Mouse (Mus musculus) lung, postnatal 0 days (tissue): ENCODE measurements at regions not wholly inside any gene's neighbourhood (a gene's known extent, or its start where the extent isn't known, plus 50 kb on each side); places are given as distances from the start of the nearest gene placed in this dataset.
A peak's percentile ranks its signal among the peaks of the same experiment; 100 is the strongest.

Experiments used
- ATAC-seq: fragments of 200-750 bp; cut with Nextera tagmentation; 2 replicates; pipeline ENCODE4 v1.8.0; 2017; ENCODE audit warnings: moderate library complexity
- DNase-seq: peaks from one replicate; pipeline ENCODE4 v3.0.0-alpha.2; 2016; ENCODE audit warnings: low spot score
- H3K27ac ChIP-seq: fragments of 300-500 bp; sonication (generic); 2 replicates; pipeline ENCODE4 v1.5.1; 2014; ENCODE audit warnings: antibody characterized with exemption, mild to moderate bottlenecking, low read length, mixed read lengths
- H3K27me3 ChIP-seq: fragments of 300-500 bp; sonication (generic); replicated peaks from 2 replicates; pipeline ENCODE4 v1.6.1; 2014; ENCODE audit warnings: low read length, mixed read lengths; ENCODE audit not compliant: insufficient read depth
- H3K36me3 ChIP-seq: fragments of 300-500 bp; sonication (generic); 2 replicates; pipeline ENCODE4 v1.6.1; 2014; ENCODE audit warnings: low read length, mixed read lengths; ENCODE audit not compliant: insufficient read depth
- H3K4me1 ChIP-seq: fragments of 300-500 bp; sonication (generic); 2 replicates; pipeline ENCODE4 v1.6.1; 2014; ENCODE audit warnings: antibody characterized with exemption, low read depth, low read length, mixed read lengths; ENCODE audit not compliant: insufficient read depth
- H3K4me2 ChIP-seq: fragments of 300-500 bp; sonication (generic); replicated peaks from 2 replicates; pipeline ENCODE4 v1.6.1; 2014; ENCODE audit warnings: low read depth, mild to moderate bottlenecking, low read length, moderate library complexity, mixed read lengths
- H3K4me3 ChIP-seq: fragments of 300-500 bp; sonication (generic); 2 replicates; pipeline ENCODE4 v1.5.1; 2014; ENCODE audit warnings: low read depth, low read length
- H3K9ac ChIP-seq: fragments of 300-500 bp; sonication (generic); replicated peaks from 2 replicates; pipeline ENCODE4 v1.6.1; 2014; ENCODE audit warnings: low read depth, mild to moderate bottlenecking
- H3K9me3 ChIP-seq: fragments of 300-500 bp; sonication (generic); 2 replicates; pipeline ENCODE4 v1.6.1; 2016; ENCODE audit warnings: low read length, mixed read lengths
- CTCF ChIP-seq: IDR thresholded peaks from 2 replicates; pipeline ENCODE4 v1.5.1; 2016; ENCODE audit warnings: antibody characterized with exemption, mild to moderate bottlenecking
- EP300 ChIP-seq: IDR thresholded peaks from 2 replicates; pipeline ENCODE4 v1.6.1; 2016; ENCODE audit warnings: antibody characterized with exemption, mild to moderate bottlenecking, control low read depth
- WGBS: fragments of 180-500 bp; shearing (Covaris S2); extraction: QIAGEN DNeasy Blood & Tissue Kit; methylation state at CpG from one replicate; pipeline ENCODE4 v1.1.7; 2014; 5-methylcytosine and 5-hydroxymethylcytosine counted together

DNA sequence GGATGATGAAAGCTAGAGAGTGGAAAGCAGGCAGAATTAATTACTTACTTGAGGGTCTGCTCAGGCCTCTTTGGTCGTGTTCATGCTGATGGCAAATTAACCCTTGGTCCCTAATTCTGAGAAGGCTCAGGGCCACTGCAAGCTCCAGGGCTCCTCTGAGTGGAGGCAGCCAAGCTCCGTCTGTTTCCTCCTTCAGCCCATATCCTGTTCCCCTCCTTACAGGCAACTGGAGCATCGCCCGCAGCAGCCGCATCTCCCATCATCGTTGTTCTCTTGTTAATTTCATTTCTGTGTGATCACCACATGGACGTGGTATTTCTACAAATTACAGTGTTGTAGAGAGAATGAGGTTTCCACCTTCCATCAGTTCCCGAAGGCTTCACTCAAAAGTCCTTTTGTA lies 513.6 kb upstream of the Nox3 start:
- Histone ChIP-seq H3K27me3 (no peaks in the 10 kb centered on the region), H3K9me3 (no peaks in the 10 kb centered on the region), H3K36me3 (no peaks in the 10 kb centered on the region), H3K4me1 (no peaks in the 10 kb centered on the region), H3K4me2 (no peak overlapping the region), H3K9ac (no peak overlapping the region), H3K4me3 (no peak overlapping the region), H3K27ac (no peak overlapping the region)
- WGBS, result 72% methylated on average over 8 of the region's 8 CpGs
- ATAC-seq (no peak), DNase-seq (no peak)
- no peak for TF ChIP-seq CTCF
- TF ChIP-seq EP300, result no peak

- no peak overlapping the region for H3K4me2 ChIP-seq
- H3K9me3 ChIP-seq, result no peaks in the 10 kb centered on the region
Measured at GRCm38 (mm10) chr17:4212586-4212985, 516.5 kb upstream of the Nox3 start.

DNA sequence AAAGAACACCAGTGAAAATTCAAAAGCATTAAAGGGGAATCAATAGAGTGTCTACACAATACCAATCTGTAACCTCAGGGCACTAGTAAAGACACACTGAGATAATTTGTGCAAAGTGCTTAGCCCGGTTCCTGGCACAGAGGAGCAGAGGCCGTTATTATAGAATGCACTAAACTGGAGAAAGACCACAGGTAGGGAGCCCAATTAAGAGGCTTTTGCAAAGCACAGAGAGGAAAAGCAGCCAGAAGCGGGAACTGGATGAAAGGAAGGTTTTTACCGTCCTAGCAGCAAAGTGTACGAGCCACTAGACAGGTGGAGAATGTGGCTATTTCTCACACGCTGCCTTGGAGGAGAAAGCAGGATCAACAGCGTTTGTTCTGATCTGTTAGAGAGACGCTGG lies 518.9 kb upstream of the Nox3 start:
- WGBS, result 58% methylated on average over 8 of the region's 8 CpGs
- no peak overlapping the region for H3K9ac ChIP-seq
- TF ChIP-seq EP300, result no peak
- TF ChIP-seq CTCF, result no peak
- H3K36me3 ChIP-seq, result no peaks in the 10 kb centered on the region
- ATAC-seq, result no peak
- no peak overlapping the region for H3K27ac ChIP-seq
- no peak overlapping the region for H3K4me2 ChIP-seq
- no peaks in the 10 kb centered on the region for H3K27me3 ChIP-seq
- no peak for DNase-seq
- no peaks in the 10 kb centered on the region for H3K9me3 ChIP-seq
- no peaks in the 10 kb centered on the region for H3K4me1 ChIP-seq
- H3K4me3 ChIP-seq, result no peak overlapping the region

More at GRCm38 (mm10) chr17:4212586-4212985, 516.5 kb upstream of the Nox3 start:
- no peak for TF ChIP-seq CTCF
- TF ChIP-seq EP300, result no peak
- Histone ChIP-seq H3K27me3 (no peaks in the 10 kb centered on the region), H3K36me3 (no peaks in the 10 kb centered on the region), H3K27ac (no peak overlapping the region), H3K4me3 (no peak overlapping the region), H3K9ac (no peak overlapping the region), H3K4me1 (no peaks in the 10 kb centered on the region)
- DNase-seq (no peak), ATAC-seq (no peak)
- 41% methylated on average over 4 of the region's 4 CpGs for WGBS

DNA sequence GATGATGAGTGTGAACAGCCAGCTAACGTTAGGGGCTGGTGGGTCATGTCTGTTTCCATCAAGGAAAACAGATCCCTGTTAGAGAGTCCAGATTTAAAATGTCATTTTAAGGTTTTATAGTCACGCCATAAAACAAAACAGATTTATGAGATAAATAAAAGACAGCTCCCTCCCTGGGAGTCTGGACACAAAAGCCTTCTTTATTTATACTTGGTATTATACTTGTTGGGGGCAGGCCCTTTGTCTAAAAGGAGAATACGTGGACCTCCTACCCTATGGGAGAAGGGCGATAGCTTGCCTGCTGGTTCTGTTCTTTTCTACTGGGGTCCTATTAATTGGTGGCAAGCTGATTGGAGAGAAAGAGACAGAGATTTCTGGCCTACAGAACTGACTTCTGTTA lies 520.1 kb upstream of the Nox3 start:
- H3K9ac ChIP-seq, result no peak overlapping the region
- H3K4me2 ChIP-seq, result no peak overlapping the region
- WGBS, result 66% methylated on average over 4 of the region's 4 CpGs
- H3K27me3 ChIP-seq, result no peaks in the 10 kb centered on the region
- H3K9me3 ChIP-seq, result no peaks in the 10 kb centered on the region
- H3K4me1 ChIP-seq, result no peaks in the 10 kb centered on the region
- no peak overlapping the region for H3K27ac ChIP-seq
- TF ChIP-seq EP300 (no peak), CTCF (no peak)
- no peaks in the 10 kb centered on the region for H3K36me3 ChIP-seq
- no peak for DNase-seq
- ATAC-seq, result no peak
- no peak overlapping the region for H3K4me3 ChIP-seq

DNA sequence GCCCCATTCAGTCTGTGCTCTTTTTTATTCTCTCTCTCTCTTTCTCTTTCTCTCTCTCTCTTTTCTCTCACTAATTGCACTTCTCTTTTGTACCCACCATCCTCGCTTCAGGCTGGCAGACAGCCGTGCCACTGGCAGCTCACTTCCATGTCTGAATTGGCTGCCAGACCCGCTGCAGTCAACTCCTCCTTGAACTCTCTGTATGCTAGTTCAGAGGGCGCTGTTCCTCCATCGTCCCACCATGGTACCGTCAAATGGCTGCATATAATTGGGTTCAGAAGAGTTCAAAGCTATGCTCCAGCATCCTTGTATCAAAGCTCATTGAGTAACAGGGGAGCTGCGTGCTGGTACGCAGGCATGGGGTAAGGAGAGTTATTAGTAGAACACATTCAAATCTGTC lies 520.7 kb upstream of the Nox3 start:
- Histone ChIP-seq H3K9me3 (no peaks in the 10 kb centered on the region), H3K4me3 (no peak overlapping the region), H3K27ac (no peak overlapping the region), H3K9ac (no peak overlapping the region), H3K27me3 (no peaks in the 10 kb centered on the region), H3K4me2 (no peak overlapping the region), H3K4me1 (no peaks in the 10 kb centered on the region), H3K36me3 (no peaks in the 10 kb centered on the region)
- TF ChIP-seq CTCF (no peak), EP300 (no peak)
- no peak for ATAC-seq
- WGBS, result 89% methylated on average over 8 of the region's 8 CpGs
- no peak for DNase-seq

DNA sequence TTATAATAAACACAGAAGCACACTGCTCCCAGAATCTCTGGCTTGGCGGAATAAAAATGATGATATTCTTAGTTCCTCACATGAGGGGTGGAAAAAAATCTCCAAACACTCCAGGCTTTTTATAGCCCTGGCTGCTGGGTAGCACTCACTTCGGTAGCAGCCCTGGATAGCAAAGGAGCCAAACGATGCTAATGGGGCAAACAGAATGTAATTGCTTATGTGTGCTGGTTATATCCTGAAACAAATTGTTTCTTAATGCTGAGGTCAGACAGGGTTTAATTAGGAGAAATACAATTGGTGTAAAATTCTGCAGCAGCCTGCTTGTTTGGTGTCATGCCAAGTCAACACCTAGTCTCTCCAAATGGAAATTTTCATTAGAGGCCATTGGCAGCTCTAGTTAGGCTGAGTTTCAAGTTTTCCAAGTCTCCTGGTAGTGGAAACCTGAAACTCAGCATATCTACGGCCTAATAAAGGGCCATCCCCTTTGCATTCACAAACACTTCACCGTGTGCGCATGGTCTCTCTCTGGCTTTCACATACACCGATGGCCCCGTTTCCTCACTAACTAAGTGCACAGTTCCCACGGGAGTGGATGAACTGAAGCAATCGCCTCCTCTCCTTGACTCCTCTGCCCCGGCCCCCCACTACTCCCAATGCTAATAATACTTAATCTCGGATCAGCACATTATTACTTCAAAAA lies 524.8 kb upstream of the Nox3 start:
- no peak overlapping the region for H3K4me2 ChIP-seq
- no peaks in the 10 kb centered on the region for H3K36me3 ChIP-seq
- WGBS, result 54% methylated on average over 12 of the region's 12 CpGs
- DNase-seq, result peak; percentile 15
- no peak overlapping the region for H3K9ac ChIP-seq
- H3K4me3 ChIP-seq, result no peak overlapping the region
- TF ChIP-seq CTCF, result no peak
- TF ChIP-seq EP300, result no peak
- no peak overlapping the region for H3K27ac ChIP-seq
- H3K27me3 ChIP-seq, result no peaks in the 10 kb centered on the region
- no peaks in the 10 kb centered on the region for H3K4me1 ChIP-seq
- no peaks in the 10 kb centered on the region for H3K9me3 ChIP-seq
- ATAC-seq, result peak; percentile 21; the same call in 1 of the 2 replicates

DNA sequence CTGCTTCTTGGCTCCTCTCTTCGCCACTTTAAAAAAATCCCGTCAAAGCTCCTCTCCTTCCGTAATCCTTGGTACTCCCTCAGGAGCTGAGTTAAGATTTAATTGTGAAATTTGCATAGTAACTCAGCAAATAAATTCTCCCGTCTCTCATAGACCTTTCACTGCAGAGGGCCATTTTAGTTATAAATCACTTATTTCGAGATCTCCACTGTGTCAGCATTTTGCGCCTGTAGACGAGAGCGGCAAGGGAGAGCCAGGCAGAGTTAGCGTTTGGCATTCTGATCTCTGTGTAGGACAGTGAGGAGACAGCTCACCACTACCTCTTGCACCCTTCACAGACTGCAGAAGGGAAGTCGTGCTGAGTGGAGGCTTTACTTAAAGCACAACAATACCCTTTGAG lies 531.8 kb upstream of the Nox3 start:
- Histone ChIP-seq H3K9me3 (no peaks in the 10 kb centered on the region), H3K4me1 (no peaks in the 10 kb centered on the region), H3K27ac (no peak overlapping the region), H3K4me2 (no peak overlapping the region), H3K9ac (no peak overlapping the region), H3K36me3 (no peaks in the 10 kb centered on the region), H3K4me3 (no peak overlapping the region), H3K27me3 (no peaks in the 10 kb centered on the region)
- DNase-seq (no peak), ATAC-seq (no peak)
- TF ChIP-seq EP300 (no peak), CTCF (no peak)
- 76% methylated on average over 10 of the region's 10 CpGs for WGBS
